Mouse (Mus musculus) thymus, postnatal 4 days (tissue): ENCODE data around the gene Bean1.
A peak's percentile ranks its signal among the peaks of the same experiment; 100 is the strongest.
"Not testable (repeated sequence)": the region's sequence is repeated elsewhere in the genome, so short reads cannot be mapped to it uniquely, and the experiment has no call there.

ENCODE experiments used
- DNase-seq: peaks from one replicate; pipeline ENCODE4 v3.0.0; 2021

The Bean1 gene

GRCm38 (mm10) chr8:104247054-104247907 lies 77.0 kb downstream of the Bean1 start:
- peak; percentile 59 for DNase-seq

- DNase-seq: peak; percentile 51
These were observed 77.7 kb downstream of the Bean1 start for GRCm38 (mm10) chr8:104247908-104248275.

- DNase-seq: peak; percentile 86
These were observed 78.0 kb downstream of the Bean1 start, which contains the start of gene Tk2 for GRCm38 (mm10) chr8:104248276-104248675. Gene Tk2, minus strand, starts transcription at chr8:104248558.

GRCm38 (mm10) chr8:104249442-104249996 lies 79.3 kb downstream of the Bean1 start:
- DNase-seq: no peak

GRCm38 (mm10) chr8:104250439-104251367 lies 80.5 kb downstream of the Bean1 start, which contains the start of gene Cklf:
Gene Cklf, plus strand, starts transcription at chr8:104250861.
- DNase-seq: peak; percentile 88

GRCm38 (mm10) chr8:104251461-104251860 lies 81.2 kb downstream of the Bean1 start:
- peak; percentile 35 for DNase-seq

- peak; percentile 73 for DNase-seq
These were observed 82.8 kb downstream of the Bean1 start for GRCm38 (mm10) chr8:104253016-104253415.

GRCm38 (mm10) chr8:104261802-104262201 lies 91.6 kb downstream of the Bean1 start:
- DNase-seq: not testable (repeated sequence)

GRCm38 (mm10) chr8:104264271-104264935 lies 94.2 kb downstream of the Bean1 start:
- DNase-seq: not testable (repeated sequence)

GRCm38 (mm10) chr8:104268368-104268767 lies 98.1 kb downstream of the Bean1 start:
- DNase-seq: no peak
